Mouse (Mus musculus) gastrocnemius, adult 2 months (tissue): ENCODE results near the gene Rab3c. TPM values are rescaled to one million over a fixed set of nuclear protein-coding genes. Genes with fewer than 3 reads are reported as not detected.
A peak's percentile ranks its signal among the peaks of the same experiment; 100 is the strongest.

ENCODE experiments used
- DNase-seq: peaks from one replicate; pipeline ENCODE4 v3.0.0; 2022
- H3K27ac ChIP-seq: fragments of 200-600 bp; 2 replicates; pipeline ENCODE4 v1.8.1; 2022; ENCODE audit warnings: mild to moderate bottlenecking
- H3K4me3 ChIP-seq: fragments of 200-600 bp; 2 replicates; pipeline ENCODE4 v1.8.1; 2022; ENCODE audit warnings: mild to moderate bottlenecking, moderate library complexity
- CTCF ChIP-seq: fragments of 200-600 bp; IDR thresholded peaks from 2 replicates; pipeline ENCODE4 v1.8.1; 2022; ENCODE audit warnings: antibody characterized with exemption, mild to moderate bottlenecking, moderate library complexity
- intact Hi-C: fragments of 180-260 bp; cut with DNase I; formaldehyde crosslinking; loops from one replicate; pipeline ENCODE4 v1.15.1; 2025
- total RNA-seq, 2 experiments: library from RNA; stranded (reverse); gene quantifications; 2 replicates each; pipeline ENCODE4 v1.2.3; 2021

Gene Rab3c
- total RNA-seq, 2 experiments from 2014 or later, result not detected

DNA sequence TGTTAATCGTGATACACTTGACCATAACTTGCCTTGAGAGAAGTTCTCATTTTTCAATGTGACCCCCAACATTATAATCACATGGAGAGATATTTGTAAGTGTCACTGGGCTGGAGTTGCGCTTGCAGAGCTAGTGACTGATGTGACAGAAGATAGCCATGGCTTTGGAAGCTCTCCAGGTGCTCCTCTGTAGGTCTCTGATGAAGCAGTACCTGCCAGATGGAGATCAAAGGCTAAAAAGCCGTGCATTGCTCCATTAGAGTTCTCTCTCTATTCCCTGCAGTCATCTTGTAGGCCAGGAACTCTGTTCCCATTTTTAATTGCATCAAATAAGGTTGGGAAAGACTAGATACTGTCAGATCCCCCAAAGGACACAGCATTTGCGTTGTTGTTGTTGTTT is 112.2 kb downstream of the Rab3c start:
- intact Hi-C loops, result no loop called here
- Histone ChIP-seq H3K4me3 (no peak overlapping the region), H3K27ac (no peak overlapping the region)
- DNase-seq, result no peak
- no peak for TF ChIP-seq CTCF

DNA sequence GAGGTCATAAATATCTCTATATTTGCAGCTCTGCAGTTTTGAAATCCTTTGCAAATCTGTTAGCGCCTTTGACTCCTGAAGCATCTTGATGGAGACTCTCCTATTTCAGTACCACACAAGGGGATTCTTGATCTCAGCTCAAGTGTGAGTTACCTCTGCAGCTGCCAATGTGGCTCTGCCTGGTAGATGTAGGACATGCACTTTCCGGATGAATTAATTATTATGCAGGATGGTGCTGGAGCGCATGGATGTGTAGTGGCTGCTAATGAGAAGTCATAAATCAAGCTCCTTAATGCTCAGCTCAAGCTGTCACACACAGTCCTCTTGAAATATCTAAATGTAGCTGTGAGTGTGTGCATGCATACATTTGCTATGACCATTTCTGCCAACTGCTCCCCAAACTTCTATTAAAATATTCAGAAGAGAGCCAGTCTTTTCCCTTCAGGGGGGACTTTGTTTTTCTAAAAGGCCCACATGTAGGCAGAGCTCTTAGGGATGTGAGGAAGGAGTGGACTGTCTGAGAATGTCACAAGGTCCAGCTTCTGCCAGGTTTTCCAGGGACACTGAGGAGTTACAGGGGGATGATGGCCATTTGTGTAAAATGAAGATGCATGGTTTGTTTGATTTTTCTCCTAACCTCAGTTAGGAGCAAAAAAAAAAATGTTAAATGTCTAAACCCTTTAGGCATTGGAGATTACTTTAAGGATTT is 114.0 kb downstream of the Rab3c start:
- H3K4me3 ChIP-seq, result no peak overlapping the region
- H3K27ac ChIP-seq, result no peak overlapping the region
- DNase-seq, result no peak
- intact Hi-C loops, result no loop called here
- no peak for TF ChIP-seq CTCF

DNA sequence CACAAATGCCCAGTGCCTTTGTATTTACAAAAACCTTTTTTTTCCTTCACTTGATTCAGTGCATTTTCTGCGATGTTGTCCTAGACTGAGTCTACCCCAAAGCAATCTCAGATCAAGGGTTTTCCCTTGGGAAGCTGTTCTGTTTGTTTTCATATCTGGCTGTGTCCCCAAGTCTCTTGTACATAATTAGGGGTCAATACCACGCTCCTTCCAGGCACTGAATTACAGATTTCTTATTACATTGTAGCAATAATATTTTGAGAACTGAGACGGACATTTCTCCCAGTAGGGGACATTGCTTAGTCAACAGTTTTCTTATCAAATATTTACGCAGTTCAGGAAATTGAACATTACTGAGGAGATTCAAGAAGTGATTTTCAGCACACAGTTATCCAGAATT is 120.8 kb downstream of the Rab3c start:
- intact Hi-C loops, result no loop called here
- DNase-seq, result no peak
- TF ChIP-seq CTCF, result no peak
- Histone ChIP-seq H3K27ac (no peak overlapping the region), H3K4me3 (no peak overlapping the region)

DNA sequence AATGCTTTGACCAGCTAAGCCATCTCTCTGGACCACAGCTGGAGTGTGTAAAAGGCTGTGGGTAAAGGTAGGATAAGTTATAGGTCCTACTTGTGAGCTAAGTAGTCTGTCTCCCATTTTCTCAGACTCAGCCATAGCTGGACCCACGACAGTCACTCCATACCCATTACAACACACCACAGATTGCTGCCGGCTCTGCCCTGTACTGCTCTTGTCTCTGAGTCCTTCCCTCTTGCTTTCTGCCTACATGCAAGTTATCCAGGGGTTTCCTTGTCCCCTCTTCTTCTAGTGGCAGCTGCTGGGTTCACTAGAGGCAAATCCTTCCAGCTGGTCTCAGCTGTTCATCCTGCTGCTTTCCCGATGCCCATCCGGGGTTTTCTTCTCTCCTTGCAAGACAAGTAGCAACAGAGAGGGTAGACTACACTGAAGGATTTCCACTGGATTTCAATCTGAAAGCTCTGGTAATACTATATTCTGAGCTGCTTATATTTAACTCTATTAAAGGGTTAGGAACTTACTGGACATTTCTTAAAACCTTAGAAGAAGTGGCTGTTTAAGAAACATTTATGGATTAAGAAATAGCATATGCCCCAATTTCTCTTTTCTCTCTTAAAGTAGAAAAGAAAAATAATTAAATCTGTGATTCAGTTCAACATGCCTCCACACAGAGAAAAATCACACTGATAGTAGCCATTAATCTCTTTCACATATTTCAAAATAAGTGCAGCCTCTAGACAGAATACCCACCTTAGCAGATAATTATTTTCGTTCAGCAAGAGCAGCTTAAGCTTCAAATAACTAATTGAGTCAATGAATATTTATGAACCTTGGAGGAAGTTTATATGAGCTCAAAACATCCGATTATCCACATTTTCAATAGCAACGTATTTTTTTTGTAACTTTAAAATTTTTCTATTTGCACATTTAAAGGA is 121.9 kb downstream of the Rab3c start:
- Histone ChIP-seq H3K27ac (no peak overlapping the region), H3K4me3 (no peak overlapping the region)
- DNase-seq, result no peak
- intact Hi-C loops, result no loop called here
- TF ChIP-seq CTCF, result no peak

DNA sequence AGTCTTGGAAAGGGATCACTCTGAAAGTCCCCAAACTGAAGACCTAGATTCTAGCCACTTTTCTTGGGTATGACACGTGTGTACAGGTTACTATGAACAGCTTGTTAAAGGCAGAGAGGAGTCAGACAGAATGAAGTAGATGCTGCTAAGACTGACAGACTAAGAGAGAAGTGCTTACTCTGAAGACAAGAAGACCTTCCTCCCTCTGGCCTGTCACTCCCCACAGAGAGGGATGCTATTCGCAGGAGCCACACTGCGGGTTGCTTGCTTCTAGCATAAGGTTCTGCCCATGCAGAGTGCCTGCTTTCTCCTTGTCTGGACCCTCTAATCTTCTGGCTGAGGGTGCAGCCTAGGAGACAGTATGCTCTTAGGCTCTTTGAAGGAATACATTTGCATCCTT is 135.3 kb downstream of the Rab3c start:
- DNase-seq, result no peak
- no peak for TF ChIP-seq CTCF
- no peak overlapping the region for H3K27ac ChIP-seq
- intact Hi-C loops, result no loop called here
- no peak overlapping the region for H3K4me3 ChIP-seq

DNA sequence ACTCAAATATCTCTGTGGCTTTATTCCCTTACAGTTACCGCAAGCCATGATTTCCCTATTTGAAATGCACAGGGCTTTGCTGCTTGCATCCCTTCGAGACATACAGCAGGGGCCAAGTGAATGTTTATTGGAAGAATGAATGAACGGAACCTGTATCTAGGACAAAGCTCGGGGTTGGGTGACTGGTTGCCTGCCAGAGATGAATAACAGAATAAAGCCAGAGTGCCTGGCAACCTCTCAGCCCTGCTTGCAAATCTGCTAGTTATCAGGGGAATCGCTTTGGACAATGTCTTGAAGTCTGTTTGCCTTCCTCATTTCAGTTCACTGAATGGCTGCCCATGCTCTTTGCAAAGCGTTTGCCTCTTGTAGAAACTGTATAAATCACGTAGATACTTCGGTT is 135.8 kb downstream of the Rab3c start:
- Histone ChIP-seq H3K27ac (no peak overlapping the region), H3K4me3 (no peak overlapping the region)
- TF ChIP-seq CTCF, result no peak
- DNase-seq, result no peak
- intact Hi-C loops, result no loop called here

DNA sequence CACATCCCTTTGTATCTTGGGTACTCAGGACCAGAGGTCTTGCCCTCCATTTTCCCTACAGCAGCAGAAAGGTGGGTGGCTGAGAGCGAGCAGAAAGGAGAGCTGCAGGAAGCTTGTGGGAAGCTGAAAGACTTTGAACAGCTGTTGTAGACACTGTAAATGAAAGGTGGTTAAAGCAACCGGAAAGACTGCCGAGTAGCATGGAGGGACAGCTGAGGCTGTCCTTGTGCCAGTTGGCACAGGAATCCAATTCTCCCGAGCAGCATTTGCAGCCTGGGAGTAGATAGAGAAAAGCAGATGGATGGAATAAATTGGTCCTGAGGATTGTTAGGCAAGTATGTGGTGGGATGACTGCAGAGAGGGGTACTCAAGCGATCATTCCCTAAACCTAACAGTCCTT is 141.5 kb downstream of the Rab3c start:
- Histone ChIP-seq H3K4me3 (no peak overlapping the region), H3K27ac (no peak overlapping the region)
- no peak for DNase-seq
- intact Hi-C loops, result no loop called here
- TF ChIP-seq CTCF, result no peak

DNA sequence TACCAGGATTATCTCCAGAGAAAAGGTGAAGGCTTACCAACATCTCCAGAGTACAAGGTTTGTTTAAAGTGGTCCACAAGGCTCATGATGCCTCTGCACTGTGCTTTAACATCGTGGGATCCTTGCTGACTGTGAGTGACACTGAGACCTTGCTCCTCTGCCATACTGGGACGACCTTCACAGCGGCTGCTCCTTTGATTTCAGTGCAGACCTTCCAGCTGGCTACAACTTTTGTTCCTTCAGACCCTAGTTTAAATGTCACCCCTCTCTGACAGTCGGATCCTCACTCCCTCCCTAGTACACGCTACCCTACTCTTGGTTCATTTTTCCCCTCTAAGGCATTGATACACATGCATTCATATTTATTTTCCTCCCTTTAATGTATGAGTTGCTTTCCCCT is 142.2 kb downstream of the Rab3c start:
- intact Hi-C loops, result no loop called here
- no peak for DNase-seq
- Histone ChIP-seq H3K27ac (no peak overlapping the region), H3K4me3 (no peak overlapping the region)
- TF ChIP-seq CTCF, result no peak

DNA sequence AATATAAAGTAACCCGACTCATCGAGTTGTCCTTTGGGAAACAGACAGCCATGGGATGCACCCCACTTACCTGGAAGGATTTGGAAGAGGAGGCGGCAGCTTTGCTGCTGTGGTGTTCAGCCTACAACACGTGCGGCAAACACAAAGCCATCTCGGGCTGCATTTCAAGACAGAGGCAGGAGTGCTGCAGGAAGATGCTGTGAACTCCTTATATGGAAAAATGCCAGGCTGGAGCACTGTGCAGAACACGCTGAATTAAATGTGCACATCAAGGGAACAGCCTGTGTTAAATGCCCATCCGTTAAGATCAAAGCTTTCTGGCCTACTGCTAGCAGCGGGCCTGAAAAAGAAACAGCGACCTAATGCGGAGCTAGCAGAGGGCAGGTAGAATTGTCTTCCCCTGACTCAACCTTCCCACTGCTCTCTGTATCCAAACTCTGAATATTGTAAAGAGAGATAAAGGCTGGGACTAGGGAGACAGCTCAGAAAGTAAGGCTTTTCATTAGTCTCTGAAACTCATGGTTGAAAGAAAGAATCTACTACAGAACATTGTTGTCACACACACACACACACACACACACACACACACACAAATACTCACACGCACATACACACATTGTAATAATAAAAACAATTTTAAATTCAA is 153.1 kb downstream of the Rab3c start:
- DNase-seq, result no peak
- intact Hi-C loops, result no loop called here
- Histone ChIP-seq H3K4me3 (no peak overlapping the region), H3K27ac (no peak overlapping the region)
- no peak for TF ChIP-seq CTCF

DNA sequence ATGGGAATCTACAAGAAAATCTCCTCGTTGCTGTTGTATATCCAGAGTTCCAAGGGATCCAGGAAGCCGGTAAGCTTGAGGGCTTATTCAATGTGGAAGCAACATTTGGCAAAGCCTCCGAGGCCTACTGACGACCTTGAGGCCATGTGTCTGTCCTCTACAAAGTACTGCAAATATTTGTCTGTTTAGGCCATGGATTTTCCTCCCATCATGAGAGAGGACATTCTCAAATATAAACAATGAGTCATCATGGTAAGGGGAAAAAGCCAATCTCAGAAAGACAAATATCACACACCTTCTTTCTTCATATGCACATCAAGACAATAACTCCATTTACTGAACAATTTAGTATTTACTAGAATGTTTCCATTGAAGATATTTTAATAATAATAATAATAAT is 158.0 kb downstream of the Rab3c start:
- Histone ChIP-seq H3K27ac (no peak overlapping the region), H3K4me3 (no peak overlapping the region)
- DNase-seq, result no peak
- TF ChIP-seq CTCF, result no peak
- intact Hi-C loops, result no loop called here

DNA sequence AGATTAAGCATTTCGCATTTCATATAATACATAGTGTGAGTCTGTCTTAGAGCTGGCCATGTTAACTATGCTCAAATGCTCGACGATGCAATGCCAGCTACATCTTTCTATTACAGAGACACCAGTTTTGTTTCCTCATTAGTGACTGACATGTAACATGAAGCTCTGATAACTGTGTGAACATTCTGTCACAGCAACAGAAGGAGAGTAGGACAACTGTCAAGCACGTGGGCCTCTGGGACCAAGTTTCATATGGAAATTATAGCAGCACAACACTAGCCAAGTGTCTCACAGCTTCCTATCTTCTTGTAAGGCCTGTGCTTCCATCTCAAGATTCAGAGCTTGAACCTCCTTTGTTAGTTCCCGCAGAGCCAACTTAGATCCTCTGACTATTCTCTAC is 163.9 kb downstream of the Rab3c start:
- no peak for DNase-seq
- Histone ChIP-seq H3K4me3 (no peak overlapping the region), H3K27ac (no peak overlapping the region)
- intact Hi-C loops, result no loop called here
- TF ChIP-seq CTCF, result no peak

DNA sequence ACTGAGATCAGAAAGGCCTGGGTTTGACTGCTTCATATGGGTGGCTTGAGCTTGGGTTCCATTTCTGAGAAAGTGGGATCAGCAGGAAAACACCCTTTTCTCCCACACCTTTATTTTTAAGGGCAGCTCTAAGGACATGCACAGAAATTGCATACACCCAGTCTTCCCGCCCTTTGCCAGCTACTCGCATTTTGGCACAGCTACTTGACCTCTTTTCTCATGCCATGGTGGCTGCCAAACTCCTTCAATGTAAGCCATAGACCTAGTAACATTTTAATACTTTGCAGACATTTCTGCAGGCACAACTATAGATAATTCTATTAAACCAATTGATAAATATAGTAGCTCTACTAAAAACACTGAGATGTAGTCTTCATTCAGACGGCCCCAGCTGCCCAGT is 164.5 kb downstream of the Rab3c start:
- DNase-seq, result peak; percentile 19
- Histone ChIP-seq H3K27ac (no peak overlapping the region), H3K4me3 (no peak overlapping the region)
- TF ChIP-seq CTCF, result no peak
- intact Hi-C loops, result no loop called here
